Mouse (Mus musculus): ENCODE results near the gene Catspere2.

Gene Catspere2

GRCm38 (mm10) chr1:178219166-178220077, 236.2 kb downstream of the Catspere2 start:
- DNase-seq: no peak
